Mouse (Mus musculus) gastrocnemius, postnatal 14 days (tissue): ENCODE data around the gene Jdp2. TPM values are rescaled to one million over a fixed set of nuclear protein-coding genes. Genes with fewer than 3 reads are reported as not detected.

Experiments
- DNase-seq: peaks from one replicate; pipeline ENCODE4 v3.0.0; 2021; ENCODE audit warnings: mixed read lengths
- intact Hi-C: fragments of 180-260 bp; cut with DNase I; formaldehyde crosslinking; loops from one replicate; pipeline ENCODE4 v1.15.1; 2025; ENCODE audit warnings: low total_unique reads
- total RNA-seq, 2 experiments: library from RNA; stranded (reverse); gene quantifications; 2 replicates each; pipeline ENCODE4 v1.2.3; 2021

Jdp2 gene
- total RNA-seq, 2 experiments from 2014 or later, result 9.4 to 11.6 TPM

GRCm38 (mm10) chr12:85599478-85600152, 788 bp downstream of the Jdp2 start:
- DNase-seq, result peak; percentile 57
- intact Hi-C loops, result loop anchor here (5.0 kb wide), 1 partner anchor 43 kb away; no protein-coding TSS in a partner anchor

GRCm38 (mm10) chr12:85600637-85601036, 1.8 kb downstream of the Jdp2 start:
- intact Hi-C loops, result loop anchor here (5.0 kb wide), 1 partner anchor 42 kb away; no protein-coding TSS in a partner anchor
- no peak for DNase-seq

- intact Hi-C loops, result loop anchor here (5.0 kb wide), 1 partner anchor 41 kb away; no protein-coding TSS in a partner anchor
- peak; percentile 20 for DNase-seq
Observed at GRCm38 (mm10) chr12:85601531-85601930, 2.7 kb downstream of the Jdp2 start.

- no peak for DNase-seq
- intact Hi-C loops, result loop anchor here (5.0 kb wide), 1 partner anchor 40 kb away; no protein-coding TSS in a partner anchor
Observed at GRCm38 (mm10) chr12:85602153-85602552, 3.3 kb downstream of the Jdp2 start.

- intact Hi-C loops, result loop anchor here (5.0 kb wide), 1 partner anchor 39 kb away; no protein-coding TSS in a partner anchor
- no peak for DNase-seq
Observed at GRCm38 (mm10) chr12:85602811-85603210, 4.0 kb downstream of the Jdp2 start.

GRCm38 (mm10) chr12:85603767-85604166, 4.9 kb downstream of the Jdp2 start:
- no peak for DNase-seq
- intact Hi-C loops, result loop anchor here (5.0 kb wide), 1 partner anchor 39 kb away; no protein-coding TSS in a partner anchor

- intact Hi-C loops, result loop anchor here (5.0 kb wide), 1 partner anchor 38 kb away; no protein-coding TSS in a partner anchor
- peak; percentile 16 for DNase-seq
Observed at GRCm38 (mm10) chr12:85604301-85604998, 5.6 kb downstream of the Jdp2 start.

- DNase-seq, result no peak
- intact Hi-C loops, result no loop called here
Observed at GRCm38 (mm10) chr12:85607519-85608449, 9.0 kb downstream of the Jdp2 start.

GRCm38 (mm10) chr12:85610167-85610566, 11.3 kb downstream of the Jdp2 start:
- intact Hi-C loops, result no loop called here
- DNase-seq, result no peak

GRCm38 (mm10) chr12:85614090-85614489, 15.3 kb downstream of the Jdp2 start:
- intact Hi-C loops, result no loop called here
- DNase-seq, result no peak

GRCm38 (mm10) chr12:85615486-85615885, 16.7 kb downstream of the Jdp2 start:
- intact Hi-C loops, result no loop called here
- DNase-seq, result no peak

GRCm38 (mm10) chr12:85617885-85618284, 19.1 kb downstream of the Jdp2 start:
- intact Hi-C loops, result no loop called here

GRCm38 (mm10) chr12:85618430-85618829, 19.6 kb downstream of the Jdp2 start:
- intact Hi-C loops, result no loop called here

More at GRCm38 (mm10) chr12:85617885-85618284, 19.1 kb downstream of the Jdp2 start:
- no peak for DNase-seq

GRCm38 (mm10) chr12:85619283-85619897, 20.6 kb downstream of the Jdp2 start:
- intact Hi-C loops, result no loop called here
- DNase-seq, result no peak

More at GRCm38 (mm10) chr12:85618430-85618829, 19.6 kb downstream of the Jdp2 start:
- DNase-seq, result no peak

- intact Hi-C loops, result no loop called here
- DNase-seq, result no peak
Observed at GRCm38 (mm10) chr12:85619898-85620443, 21.1 kb downstream of the Jdp2 start.

- intact Hi-C loops, result no loop called here
- DNase-seq, result no peak
Observed at GRCm38 (mm10) chr12:85621027-85621426, 22.2 kb downstream of the Jdp2 start.

GRCm38 (mm10) chr12:85621673-85622072, 22.8 kb downstream of the Jdp2 start:
- no peak for DNase-seq
- intact Hi-C loops, result no loop called here

GRCm38 (mm10) chr12:85623711-85624110, 24.9 kb downstream of the Jdp2 start:
- intact Hi-C loops, result no loop called here
- no peak for DNase-seq

- intact Hi-C loops, result no loop called here
Observed at GRCm38 (mm10) chr12:85624652-85625051, 25.8 kb downstream of the Jdp2 start.

More at GRCm38 (mm10) chr12:85624652-85625051, 25.8 kb downstream of the Jdp2 start:
- DNase-seq, result no peak
